Mouse (Mus musculus): ENCODE measurements at regions not wholly inside any gene's neighbourhood (a gene's known extent, or its start where the extent isn't known, plus 50 kb on each side); places are given as distances from the start of the nearest gene placed in this dataset.

- no peak for DNase-seq (ENCODE audit: low spot score)
Measured at GRCm38 (mm10) chr13:43967516-43967915, 182.9 kb downstream of the Cd83 start.

GRCm38 (mm10) chr13:43972906-43973305 lies 188.3 kb downstream of the Cd83 start:
- DNase-seq (ENCODE audit: low spot score) = no peak

GRCm38 (mm10) chr13:43975281-43975680 lies 190.7 kb downstream of the Cd83 start:
- DNase-seq (ENCODE audit: low spot score) = no peak

- DNase-seq (ENCODE audit: low spot score) = no peak
Measured at GRCm38 (mm10) chr13:43975801-43976200, 191.2 kb downstream of the Cd83 start.

- DNase-seq (ENCODE audit: low spot score) = no peak
Measured at GRCm38 (mm10) chr13:43976676-43977075, 192.1 kb downstream of the Cd83 start.

- no peak for DNase-seq (ENCODE audit: low spot score)
Measured at GRCm38 (mm10) chr13:43987338-43987737, 202.8 kb downstream of the Cd83 start.

GRCm38 (mm10) chr13:43988421-43988820 lies 203.8 kb downstream of the Cd83 start:
- no peak for DNase-seq (ENCODE audit: low spot score)

- no peak for DNase-seq (ENCODE audit: low spot score)
Measured at GRCm38 (mm10) chr13:43990281-43991101, 205.9 kb downstream of the Cd83 start.

- DNase-seq (ENCODE audit: low spot score) = peak; percentile 47
Measured at GRCm38 (mm10) chr13:43991774-43992173, 207.2 kb downstream of the Cd83 start.

GRCm38 (mm10) chr13:43992968-43993367 lies 208.4 kb downstream of the Cd83 start:
- no peak for DNase-seq (ENCODE audit: low spot score)

GRCm38 (mm10) chr13:43994361-43994760 lies 209.8 kb downstream of the Cd83 start:
- DNase-seq (ENCODE audit: low spot score) = no peak

- DNase-seq (ENCODE audit: low spot score) = no peak
Measured at GRCm38 (mm10) chr13:43995623-43996022, 211.0 kb downstream of the Cd83 start.

GRCm38 (mm10) chr13:44001861-44002545 lies 217.4 kb downstream of the Cd83 start:
- DNase-seq (ENCODE audit: low spot score) = no peak

- no peak for DNase-seq (ENCODE audit: low spot score)
Measured at GRCm38 (mm10) chr13:44012868-44013267, 228.3 kb downstream of the Cd83 start.

- no peak for DNase-seq (ENCODE audit: low spot score)
Measured at GRCm38 (mm10) chr13:44018489-44019303, 234.1 kb downstream of the Cd83 start.

GRCm38 (mm10) chr13:44019304-44019583 lies 234.7 kb downstream of the Cd83 start:
- DNase-seq (ENCODE audit: low spot score) = no peak

GRCm38 (mm10) chr13:44020851-44021250 lies 236.3 kb downstream of the Cd83 start:
- no peak for DNase-seq (ENCODE audit: low spot score)

GRCm38 (mm10) chr13:44022106-44022505 lies 237.5 kb downstream of the Cd83 start:
- DNase-seq (ENCODE audit: low spot score) = no peak

GRCm38 (mm10) chr13:44024612-44025011 lies 240.0 kb downstream of the Cd83 start:
- no peak for DNase-seq (ENCODE audit: low spot score)

- no peak for DNase-seq (ENCODE audit: low spot score)
Measured at GRCm38 (mm10) chr13:44026321-44027255, 242.0 kb downstream of the Cd83 start.

GRCm38 (mm10) chr13:44028081-44028480 lies 243.5 kb downstream of the Cd83 start:
- DNase-seq (ENCODE audit: low spot score) = no peak

GRCm38 (mm10) chr13:44030590-44030989 lies 246.0 kb downstream of the Cd83 start:
- no peak for DNase-seq (ENCODE audit: low spot score)

Data from testis, postnatal 10 days (tissue).